Comparison of ENCODE assay signal across 8 mouse cellular contexts in genomic region chr3:105687324-105688060, GRCm38 (mm10). TPM values are rescaled to one million over a fixed set of nuclear protein-coding genes. Genes with fewer than 3 reads are reported as not detected.
DNase-seq lines count a peak whose midpoint lies in the region; ATAC-seq and TF ChIP-seq lines count a peak whose summit lies in the region.

Ddx20 (minus strand) TSS chr3:105687574.

- H3K27ac ChIP-seq in gastrocnemius, adult 2 months, result peak within 1 kb of the TSS; percentile 98
- H3K27ac ChIP-seq in hindbrain, postnatal 0 days, result peak within 1 kb of the TSS; percentile 77; the same call in 1 of the 2 replicates
- H3K27ac ChIP-seq in left cerebral cortex, adult 2 months, result peak within 1 kb of the TSS; percentile 93

- H3K27me3 ChIP-seq in hindbrain, postnatal 0 days (ENCODE audit: insufficient read depth, low read length), result no peaks in the 10 kb centered on the region

- TF ChIP-seq CTCF in gastrocnemius, adult 2 months (IDR thresholded peaks at IDR 0.05), result peak; percentile 99
- TF ChIP-seq CTCF in hindbrain, postnatal 0 days (IDR thresholded peaks at IDR 0.05; ENCODE audit: low read depth), result peak; percentile 67
- TF ChIP-seq CTCF in left cerebral cortex, adult 2 months (IDR thresholded peaks at IDR 0.05), result peak; percentile 97

- peak; percentile 99 for DNase-seq in ZHBTc4 (ENCODE audit: low read depth, low spot score)
- peak; percentile 96 for DNase-seq in gastrocnemius, adult 2 months
- DNase-seq in hindbrain, postnatal 0 days (ENCODE audit: low spot score), result peak; percentile 98
- peak; percentile 91 to 94 for DNase-seq in left cerebral cortex, adult 2 months (ENCODE audit: extremely low spot score in 1 of 2, low spot score in 2 of 2)
- peak; percentile 91 to 94 for DNase-seq in right cerebral cortex, adult 2 months (ENCODE audit: low spot score in 2 of 2)
- DNase-seq in urinary bladder, postnatal 14 days (ENCODE audit: low spot score), result peak; percentile 95

- peak within 1 kb of the TSS; percentile 69 for H3K4me2 ChIP-seq in hindbrain, postnatal 0 days (ENCODE audit: low read depth, low read length)

- H3K4me3 ChIP-seq in gastrocnemius, adult 2 months, result peak within 1 kb of the TSS; percentile 99
- peak within 1 kb of the TSS; percentile 59 for H3K4me3 ChIP-seq in hindbrain, postnatal 0 days (ENCODE audit: low read length)
- H3K4me3 ChIP-seq in left cerebral cortex, adult 2 months, result peak within 1 kb of the TSS; percentile 57

- 0 out of 2 replicates have a peak, but pooled peaks cover 10% of the 10 kb centered on the region for H3K36me3 ChIP-seq in hindbrain, postnatal 0 days (ENCODE audit: insufficient read depth, low read length)

- H3K4me1 ChIP-seq in hindbrain, postnatal 0 days (ENCODE audit: insufficient read depth, low read length), result no peaks in the 10 kb centered on the region

- H3K9me3 ChIP-seq in hindbrain, postnatal 0 days (ENCODE audit: low read length), result no peaks in the 10 kb centered on the region

- peak within 1 kb of the TSS; percentile 61 for H3K9ac ChIP-seq in hindbrain, postnatal 0 days (replicated peaks; ENCODE audit: low read length)

- intact Hi-C loops in gastrocnemius, adult 2 months (cut with DNase I), result loop anchor here (1.0 to 5.0 kb wide), 3 partner anchors 39 to 270 kb away; partner anchors contain the start of gene Wdr77
- intact Hi-C loops in left cerebral cortex, adult 2 months (cut with DNase I), result loop anchor here (1.0 to 5.0 kb wide), 4 partner anchors 39 to 271 kb away; partner anchors contain the start of genes Rap1a and Wdr77

- under 1% methylated on average over 62 of the region's 72 CpGs for WGBS in hindbrain, postnatal 0 days

- ATAC-seq in common myeloid progenitor, adult 5-6 weeks (replicated peaks; ENCODE audit: low read depth, poor library complexity, severe bottlenecking), result peak; percentile 91
- peak; percentile 98 for ATAC-seq in hindbrain, postnatal 0 days
- peak; percentile 88 for ATAC-seq in megakaryocyte, adult 5-6 weeks (ENCODE audit: poor library complexity, severe bottlenecking)

RNA-seq across cellular contexts. Expression of gene Ddx20, which starts in this region (rescaled TPM):
- 42.8 and 61.7 TPM in 2 replicates for total RNA-seq in common myeloid progenitor, adult 5-6 weeks (2017)
- total RNA-seq in gastrocnemius, adult 2 months (2021), result 10 to 100 TPM; 10.7 to 10.9 TPM
- 18.1 and 23.8 TPM in 2 replicates for total RNA-seq in hindbrain, postnatal 0 days (2014; rRNA removed)
- polyA plus RNA-seq in hindbrain, postnatal 0 days (2015; fragmentation: Nextera tagmentation; extraction: Ambion mirVana), result 14.4 and 15.8 TPM in 2 replicates
- 10 to 100 TPM; 11.7 to 12.4 TPM for total RNA-seq in left cerebral cortex, adult 2 months (2021)
- 14.3 and 18.3 TPM in 2 replicates for total RNA-seq in megakaryocyte, adult 5-6 weeks (2015)
- total RNA-seq in megakaryocyte, adult 5-6 weeks (2017), result 34.4 and 34.9 TPM in 2 replicates

Comparison
In these comparisons a context has a peak if more than half of its experiments do, and no peak if none do; other contexts are left out.
1. Peak in every context shown above with its lines: DNase-seq, ATAC-seq, H3K4me3 ChIP-seq and H3K27ac ChIP-seq.